Comparison of ENCODE assay signal across 8 mouse cellular contexts in genomic region chr10:80084817-80085487, GRCm38 (mm10).
DNase-seq lines count a peak whose midpoint lies in the region.

No protein-coding gene starts in this region.

- peak; percentile 61 to 65 for DNase-seq in cerebellum, adult 18-20 months
- no peak for DNase-seq in cerebellum, adult 8-10 months
- peak; percentile 64 for DNase-seq in urinary bladder, postnatal 14 days (ENCODE audit: low spot score)
- DNase-seq in urinary bladder, adult 18-20 months (ENCODE audit: low spot score in 2 of 2) = no peak
- DNase-seq in kidney, postnatal 14 days = peak; percentile 71
- no peak for DNase-seq in spleen, postnatal 4 days (ENCODE audit: low spot score in 2 of 2)
- no peak for DNase-seq in layer of hippocampus, adult 9-10 months (ENCODE audit: low spot score)
- DNase-seq in spleen, adult 18-20 months = no peak

Comparison
In these comparisons a context has a peak if more than half of its experiments do, and no peak if none do; other contexts are left out.
1. DNase-seq: peak in cerebellum, adult 18-20 months (2 of 2), urinary bladder, postnatal 14 days (single experiment) and kidney, postnatal 14 days (single experiment); none in cerebellum, adult 8-10 months (single experiment), urinary bladder, adult 18-20 months (0 of 2), spleen, postnatal 4 days (0 of 2), layer of hippocampus, adult 9-10 months (single experiment) and spleen, adult 18-20 months (0 of 2).